Mouse (Mus musculus) liver, embryonic 14.5 days (tissue): ENCODE measurements around the gene Cnfn.

Experiments
- CTCF ChIP-seq: IDR thresholded peaks from 2 replicates; pipeline ENCODE4 v1.5.1; 2016; ENCODE audit warnings: antibody characterized with exemption, low read depth, control low read depth
- EP300 ChIP-seq: IDR thresholded peaks from 2 replicates; pipeline ENCODE4 v1.6.1; 2016; ENCODE audit warnings: antibody characterized with exemption, low read depth

DNA sequence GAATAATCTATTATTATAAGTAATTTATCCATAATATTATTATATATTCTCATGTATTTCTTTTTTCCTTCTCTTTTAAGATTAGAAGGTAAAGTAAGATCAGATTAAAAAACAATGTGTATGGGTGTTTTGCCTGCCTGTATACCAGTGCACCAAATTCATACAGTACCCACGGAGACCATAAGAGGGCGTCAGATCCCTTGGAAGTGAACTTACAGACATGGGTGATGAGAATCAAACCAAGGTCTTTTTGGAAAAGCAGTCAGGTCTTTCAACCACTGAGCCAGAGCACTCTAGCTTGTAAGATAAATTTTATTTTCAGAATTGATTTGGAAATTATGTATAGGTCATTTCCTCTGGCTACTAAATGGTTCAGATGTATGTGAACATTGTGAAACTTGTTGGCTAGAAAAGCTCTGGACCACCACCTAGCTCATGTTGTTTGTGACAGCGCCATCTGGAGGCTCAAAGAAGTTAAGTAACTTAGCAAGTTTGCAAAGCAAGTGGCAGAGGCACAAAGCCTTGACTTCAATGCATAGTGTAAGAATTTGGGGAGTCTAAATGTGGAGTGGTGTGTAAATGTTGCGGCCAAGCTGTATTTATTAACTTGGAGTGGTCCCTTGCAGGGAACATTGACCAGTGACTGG is 39.7 kb upstream of the Cnfn start:
- peak; percentile 50 for TF ChIP-seq CTCF
- no peak for TF ChIP-seq EP300
